Mouse (Mus musculus) neutrophil, adult 83 days (primary cell): Measurements from ENCODE around the gene Hk3. TPM values are rescaled to one million over a fixed set of nuclear protein-coding genes. Genes with fewer than 3 reads are reported as not detected.

ENCODE experiments used
- total RNA-seq, 2 experiments: library from RNA; stranded (reverse); gene quantifications; one replicate each; pipeline ENCODE4 v1.2.4; 2023

Hk3 gene
- total RNA-seq: 100 to 1,000 TPM; 388 to 393 TPM

DNA sequence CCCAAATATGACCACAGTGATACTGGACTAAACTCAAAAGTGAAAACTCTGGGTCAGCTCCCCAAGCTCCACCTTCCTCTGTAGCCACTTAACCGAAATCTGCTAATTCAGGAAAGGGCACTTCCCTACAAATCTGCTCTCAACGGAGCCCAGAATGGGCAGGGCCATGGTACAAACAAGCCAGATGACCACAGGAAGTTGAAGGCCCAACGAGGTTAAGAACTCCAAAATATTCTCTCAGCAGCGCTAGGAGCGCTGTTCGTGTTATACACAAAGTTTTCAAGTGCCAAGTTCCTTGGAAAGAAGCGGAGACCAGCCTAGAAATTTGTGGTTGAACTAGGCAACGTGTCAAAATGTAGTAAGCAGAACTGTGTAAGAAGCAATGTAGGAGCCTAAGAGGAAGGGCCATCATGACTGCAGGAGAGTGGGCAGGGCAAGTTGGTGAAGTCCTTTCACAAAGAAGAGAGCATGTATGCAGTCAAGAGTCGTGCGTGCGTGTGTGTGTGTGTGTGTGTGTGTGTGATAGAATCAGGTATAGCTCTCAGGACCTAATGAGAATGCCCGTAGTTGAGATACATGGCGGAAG is at the start of gene Hk3:
Gene Hk3, minus strand, starts transcription at position 192 of the 586 bp plus-strand sequence.

Other genes with a start within 250 kb of the Hk3 start
- not detected for gene Eif4e1b, start 237.4 kb downstream of the Hk3 start, total RNA-seq
- gene Tspan17, start 232.0 kb downstream of the Hk3 start, total RNA-seq: 10 to 100 TPM in 1 of 2 experiments, 1 to 10 TPM in 1; 4.4 to 13.8 TPM
- gene Unc5a, start 72.0 kb downstream of the Hk3 start, total RNA-seq: under 1 TPM in 1 of 2 experiments, not detected in 1; 0.20 TPM
- gene Uimc1, start 78.9 kb upstream of the Hk3 start, total RNA-seq: 10 to 100 TPM; 38.8 to 41.7 TPM
- gene Zfp346, start 83.9 kb upstream of the Hk3 start, total RNA-seq: 10 to 100 TPM in 1 of 2 experiments, 1 to 10 TPM in 1; 9.2 to 11.9 TPM
- not detected for gene Gm17617, start 112.2 kb upstream of the Hk3 start, total RNA-seq
- not detected for gene Fgfr4, start 131.3 kb upstream of the Hk3 start, total RNA-seq
- 100 to 1,000 TPM in 1 of 2 experiments, 10 to 100 TPM in 1; 92.1 to 115 TPM for gene Nsd1, start 188.4 kb upstream of the Hk3 start, total RNA-seq